Mouse (Mus musculus): ENCODE data around the gene Plcl1.

DNA sequence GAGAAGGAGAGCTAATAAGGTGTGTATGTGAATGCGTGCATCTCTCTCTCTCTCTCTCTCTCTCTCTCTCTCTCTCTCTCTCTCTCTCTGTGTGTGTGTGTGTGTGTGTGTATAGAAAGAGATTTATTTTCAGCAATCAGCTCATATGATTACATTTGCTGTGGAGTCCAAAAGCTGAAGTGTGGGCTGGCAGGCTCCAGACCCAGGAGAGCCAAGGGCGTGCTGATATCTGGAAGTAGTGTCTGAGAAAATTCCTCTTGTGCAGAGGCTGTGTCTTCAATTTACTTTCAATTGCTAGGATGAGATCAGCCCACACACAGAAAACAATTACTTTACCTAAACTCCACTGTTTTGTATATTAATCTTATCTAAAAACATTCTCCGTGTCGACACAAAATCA, 179.7 kb downstream of the Plcl1 start:
- no peak for TF ChIP-seq POLR2A (IDR thresholded peaks at IDR 0.05; ENCODE audit: borderline replicate concordance, insufficient read depth, low read length)
- TF ChIP-seq CTCF (IDR thresholded peaks at IDR 0.05; ENCODE audit: borderline replicate concordance, insufficient read depth, low read depth, low read length), result no peak

Data from cerebellum, adult 2 months (tissue).